Mouse (Mus musculus) midbrain, embryonic 12.5 days (tissue): ENCODE measurements around the gene Trmt1. TPM values are rescaled to one million over a fixed set of nuclear protein-coding genes. Genes with fewer than 3 reads are reported as not detected.

ENCODE experiments used
- ATAC-seq: fragments of 200-750 bp; cut with Nextera tagmentation; 2 replicates; pipeline ENCODE4 v1.8.0; 2017; ENCODE audit warnings: low read depth, moderate TSS enrichment, moderate library complexity; ENCODE audit not compliant: low FRiP score
- H3K27ac ChIP-seq: fragments of 300-500 bp; sonication (generic); replicated peaks from 2 replicates; pipeline ENCODE4 v1.5.1; 2016; ENCODE audit warnings: mild to moderate bottlenecking
- H3K27me3 ChIP-seq: fragments of 300-500 bp; sonication (generic); 2 replicates; pipeline ENCODE4 v1.6.1; 2016; ENCODE audit warnings: mild to moderate bottlenecking
- H3K36me3 ChIP-seq: fragments of 300-500 bp; sonication (generic); 2 replicates; pipeline ENCODE4 v1.6.1; 2016
- H3K4me1 ChIP-seq: fragments of 300-500 bp; sonication (generic); 2 replicates; pipeline ENCODE4 v1.6.1; 2016
- H3K4me2 ChIP-seq: fragments of 300-500 bp; sonication (generic); replicated peaks from 2 replicates; pipeline ENCODE4 v1.6.1; 2016; ENCODE audit warnings: mild to moderate bottlenecking, moderate library complexity
- H3K4me3 ChIP-seq: fragments of 300-500 bp; sonication (generic); 2 replicates; pipeline ENCODE4 v1.5.1; 2016; ENCODE audit warnings: mild to moderate bottlenecking
- H3K9ac ChIP-seq: fragments of 300-500 bp; sonication (generic); replicated peaks from 2 replicates; pipeline ENCODE4 v1.6.1; 2016; ENCODE audit warnings: mild to moderate bottlenecking, moderate library complexity
- H3K9me3 ChIP-seq: fragments of 300-500 bp; sonication (generic); 2 replicates; pipeline ENCODE4 v1.6.1; 2016; ENCODE audit warnings: mild to moderate bottlenecking
- WGBS: fragments of 180-500 bp; shearing (Covaris S2); methylation state at CpG from one replicate; pipeline ENCODE4 v1.1.7; 2016; 5-methylcytosine and 5-hydroxymethylcytosine counted together
- polyA plus RNA-seq: library from polyadenylated mRNA; unstranded; fragments of >200 nt; fragmentation: Nextera tagmentation; extraction: Ambion mirVana; gene quantifications from 2 replicates; pipeline ENCODE4 v1.2.1, GENCODE M21; 2016

Gene Trmt1
- polyA plus RNA-seq, 1 experiment from 2014 or later, result 58.8 TPM

- H3K36me3 ChIP-seq, result no peaks in the 10 kb centered on the region
- no peaks in the 10 kb centered on the region for H3K9me3 ChIP-seq
- no peak overlapping the region for H3K4me2 ChIP-seq
- peaks cover 21% of the 10 kb centered on the region for H3K4me1 ChIP-seq
- no peak for ATAC-seq
- H3K4me3 ChIP-seq, result no peak overlapping the region
- H3K27me3 ChIP-seq, result no peaks in the 10 kb centered on the region
- no peak overlapping the region for H3K9ac ChIP-seq
- WGBS, result 46% methylated on average over 3 of the region's 3 CpGs
- H3K27ac ChIP-seq, result 0 out of 2 replicates have a peak overlapping the region, but pooled peaks have one; percentile 25
Observed at GRCm38 (mm10) chr8:84650213-84650612, 35.9 kb upstream of the Trmt1 start.

- H3K9ac ChIP-seq, result no peak overlapping the region
- H3K27me3 ChIP-seq, result peaks cover 6% of the 10 kb centered on the region; the same call in 1 of the 2 replicates
- no peak for ATAC-seq
- H3K4me2 ChIP-seq, result no peak overlapping the region
- H3K4me1 ChIP-seq, result peaks cover 37% of the 10 kb centered on the region
- H3K9me3 ChIP-seq, result no peaks in the 10 kb centered on the region
- H3K36me3 ChIP-seq, result no peaks in the 10 kb centered on the region
- 71% methylated on average over 9 of the region's 9 CpGs for WGBS
- H3K27ac ChIP-seq, result no peak overlapping the region
- no peak overlapping the region for H3K4me3 ChIP-seq
Observed at GRCm38 (mm10) chr8:84653092-84653631, 32.9 kb upstream of the Trmt1 start.

GRCm38 (mm10) chr8:84654597-84654996, 31.5 kb upstream of the Trmt1 start:
- Histone ChIP-seq H3K36me3 (no peaks in the 10 kb centered on the region), H3K4me1 (peaks cover 39% of the 10 kb centered on the region), H3K4me3 (no peak overlapping the region), H3K9ac (no peak overlapping the region), H3K9me3 (no peaks in the 10 kb centered on the region), H3K27me3 (peaks cover 6% of the 10 kb centered on the region; the same call in 1 of the 2 replicates), H3K27ac (peak overlapping the region; percentile 82), H3K4me2 (no peak overlapping the region)
- WGBS, result 33% methylated on average over 4 of the region's 4 CpGs
- no peak for ATAC-seq

GRCm38 (mm10) chr8:84655336-84656190, 30.5 kb upstream of the Trmt1 start:
- Histone ChIP-seq H3K4me1 (peaks cover 46% of the 10 kb centered on the region), H3K27ac (peak overlapping the region; percentile 82), H3K36me3 (no peaks in the 10 kb centered on the region), H3K27me3 (peaks cover 6% of the 10 kb centered on the region; the same call in 1 of the 2 replicates), H3K4me2 (peak overlapping the region; percentile 54), H3K9ac (peak overlapping the region; percentile 53), H3K4me3 (peak overlapping the region; percentile 34), H3K9me3 (no peaks in the 10 kb centered on the region)
- peak; percentile 79 for ATAC-seq
- WGBS, result under 1% methylated on average over 15 of the region's 15 CpGs

GRCm38 (mm10) chr8:84656191-84656525, 29.9 kb upstream of the Trmt1 start:
- H3K4me1 ChIP-seq, result peaks cover 49% of the 10 kb centered on the region
- peak; percentile 46; the same call in 1 of the 2 replicates for ATAC-seq
- H3K27me3 ChIP-seq, result peaks cover 6% of the 10 kb centered on the region; the same call in 1 of the 2 replicates
- H3K9me3 ChIP-seq, result no peaks in the 10 kb centered on the region
- no peaks in the 10 kb centered on the region for H3K36me3 ChIP-seq
- H3K9ac ChIP-seq, result peak overlapping the region; percentile 53
- H3K4me2 ChIP-seq, result peak overlapping the region; percentile 54
- 2% methylated on average over 10 of the region's 10 CpGs for WGBS
- peak overlapping the region; percentile 34 for H3K4me3 ChIP-seq
- peak overlapping the region; percentile 82 for H3K27ac ChIP-seq

GRCm38 (mm10) chr8:84656641-84657126, 29.4 kb upstream of the Trmt1 start:
- H3K4me2 ChIP-seq, result peak overlapping the region; percentile 54
- H3K9ac ChIP-seq, result peak overlapping the region; percentile 53; the same call in 1 of the 2 replicates
- peak overlapping the region; percentile 82 for H3K27ac ChIP-seq
- H3K27me3 ChIP-seq, result peaks cover 6% of the 10 kb centered on the region; the same call in 1 of the 2 replicates
- H3K9me3 ChIP-seq, result no peaks in the 10 kb centered on the region
- H3K4me3 ChIP-seq, result peak overlapping the region; percentile 34
- peaks cover 54% of the 10 kb centered on the region for H3K4me1 ChIP-seq
- no peaks in the 10 kb centered on the region for H3K36me3 ChIP-seq
- 3% methylated on average over 23 of the region's 23 CpGs for WGBS
- 0 out of 2 replicates have a peak, but pooled peaks have one; percentile 13 for ATAC-seq

- H3K4me2 ChIP-seq, result peak overlapping the region; percentile 54; the same call in 1 of the 2 replicates
- peaks cover 60% of the 10 kb centered on the region for H3K4me1 ChIP-seq
- H3K27ac ChIP-seq, result no peak overlapping the region
- peaks cover 6% of the 10 kb centered on the region; the same call in 1 of the 2 replicates for H3K27me3 ChIP-seq
- H3K9ac ChIP-seq, result no peak overlapping the region
- H3K9me3 ChIP-seq, result no peaks in the 10 kb centered on the region
- no peak for ATAC-seq
- H3K4me3 ChIP-seq, result no peak overlapping the region
- H3K36me3 ChIP-seq, result no peaks in the 10 kb centered on the region
Observed at GRCm38 (mm10) chr8:84657203-84657602, 28.9 kb upstream of the Trmt1 start.

- Histone ChIP-seq H3K9ac (no peak overlapping the region), H3K4me2 (no peak overlapping the region), H3K4me3 (no peak overlapping the region), H3K27ac (no peak overlapping the region), H3K4me1 (peaks cover 60% of the 10 kb centered on the region), H3K27me3 (peaks cover 6% of the 10 kb centered on the region; the same call in 1 of the 2 replicates), H3K36me3 (no peaks in the 10 kb centered on the region), H3K9me3 (no peaks in the 10 kb centered on the region)
- WGBS, result 46% methylated on average over 4 of the region's 4 CpGs
- no peak for ATAC-seq
Observed at GRCm38 (mm10) chr8:84657680-84658079, 28.4 kb upstream of the Trmt1 start.

GRCm38 (mm10) chr8:84658951-84659350, 27.2 kb upstream of the Trmt1 start:
- Histone ChIP-seq H3K9ac (no peak overlapping the region), H3K27me3 (peaks cover 6% of the 10 kb centered on the region; the same call in 1 of the 2 replicates), H3K27ac (no peak overlapping the region), H3K4me3 (no peak overlapping the region), H3K9me3 (no peaks in the 10 kb centered on the region), H3K36me3 (no peaks in the 10 kb centered on the region), H3K4me2 (no peak overlapping the region), H3K4me1 (peaks cover 67% of the 10 kb centered on the region)
- ATAC-seq, result no peak
- WGBS, result 35% methylated on average over 1 of the region's 1 CpGs

- Histone ChIP-seq H3K27me3 (peaks cover 6% of the 10 kb centered on the region; the same call in 1 of the 2 replicates), H3K9ac (peak overlapping the region; percentile 37; the same call in 1 of the 2 replicates), H3K4me1 (peaks cover 61% of the 10 kb centered on the region), H3K9me3 (no peaks in the 10 kb centered on the region), H3K4me3 (peak overlapping the region; percentile 71), H3K27ac (peak overlapping the region; percentile 69), H3K36me3 (no peaks in the 10 kb centered on the region), H3K4me2 (peak overlapping the region; percentile 96)
- 2% methylated on average over 33 of the region's 33 CpGs for WGBS
- no peak for ATAC-seq
Observed at GRCm38 (mm10) chr8:84659936-84660818, 25.9 kb upstream of the Trmt1 start.

GRCm38 (mm10) chr8:84660819-84661457, 25.2 kb upstream of the Trmt1 start:
- no peak for ATAC-seq
- no peaks in the 10 kb centered on the region for H3K9me3 ChIP-seq
- H3K9ac ChIP-seq, result peak overlapping the region; percentile 83
- H3K4me1 ChIP-seq, result peaks cover 59% of the 10 kb centered on the region
- no peaks in the 10 kb centered on the region for H3K36me3 ChIP-seq
- peak overlapping the region; percentile 71 for H3K4me3 ChIP-seq
- H3K27me3 ChIP-seq, result peaks cover 6% of the 10 kb centered on the region; the same call in 1 of the 2 replicates
- peak overlapping the region; percentile 96 for H3K4me2 ChIP-seq
- peak overlapping the region; percentile 83 for H3K27ac ChIP-seq
- 2% methylated on average over 20 of the region's 20 CpGs for WGBS
